Mouse (Mus musculus): ENCODE measurements at regions not wholly inside any gene's neighbourhood (a gene's known extent, or its start where the extent isn't known, plus 50 kb on each side); places are given as distances from the start of the nearest gene placed in this dataset.
"Not testable (repeated sequence)": the region's sequence is repeated elsewhere in the genome, so short reads cannot be mapped to it uniquely, and the experiment has no call there.

DNA sequence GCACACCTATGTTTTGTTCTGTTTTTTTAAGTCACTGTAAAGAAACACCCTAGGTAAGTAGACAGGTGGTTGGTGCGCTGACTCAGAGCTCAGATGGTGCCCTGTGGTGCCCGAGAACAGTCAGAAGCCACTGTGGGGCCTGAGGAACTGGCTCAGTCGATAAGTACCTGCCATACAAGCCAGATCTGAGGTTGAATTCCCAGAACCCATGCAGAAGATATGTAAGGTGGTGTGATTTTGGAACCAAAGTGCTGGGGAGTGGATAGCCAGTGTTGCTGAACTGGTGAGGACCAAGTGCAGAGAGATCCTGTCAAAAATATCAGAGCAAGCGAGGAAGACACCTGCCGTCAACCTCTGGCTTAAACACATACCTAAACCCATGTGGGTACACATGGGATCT is 65.4 kb downstream of the Chst1 start:
- TF ChIP-seq CEBPB (IDR thresholded peaks at IDR 0.05; ENCODE audit: low read depth) (no peak), FOSL1 (IDR thresholded peaks at IDR 0.05; ENCODE audit: insufficient read depth, low read length, poor library complexity, severe bottlenecking) (no peak), CTCF (IDR thresholded peaks at IDR 0.05; ENCODE audit: control insufficient read depth, insufficient read depth, insufficient read length) (no peak)
- H3K79me2 ChIP-seq (ENCODE audit: control insufficient read depth, insufficient read depth) = no peaks in the 10 kb centered on the region
- no peak overlapping the region for H3ac ChIP-seq (ENCODE audit: control insufficient read depth, insufficient read length, low read depth)
- peaks cover 19% of the 10 kb centered on the region for H3K27me3 ChIP-seq (ENCODE audit: control insufficient read depth, insufficient read depth, insufficient read length)
- no peaks in the 10 kb centered on the region for H3K36me3 ChIP-seq (ENCODE audit: control insufficient read depth, insufficient read depth)
- H3K4me3 ChIP-seq (ENCODE audit: insufficient read depth, poor library complexity, severe bottlenecking) = no peak overlapping the region
- H3K79me3 ChIP-seq (ENCODE audit: low read depth) = no peaks in the 10 kb centered on the region

DNA sequence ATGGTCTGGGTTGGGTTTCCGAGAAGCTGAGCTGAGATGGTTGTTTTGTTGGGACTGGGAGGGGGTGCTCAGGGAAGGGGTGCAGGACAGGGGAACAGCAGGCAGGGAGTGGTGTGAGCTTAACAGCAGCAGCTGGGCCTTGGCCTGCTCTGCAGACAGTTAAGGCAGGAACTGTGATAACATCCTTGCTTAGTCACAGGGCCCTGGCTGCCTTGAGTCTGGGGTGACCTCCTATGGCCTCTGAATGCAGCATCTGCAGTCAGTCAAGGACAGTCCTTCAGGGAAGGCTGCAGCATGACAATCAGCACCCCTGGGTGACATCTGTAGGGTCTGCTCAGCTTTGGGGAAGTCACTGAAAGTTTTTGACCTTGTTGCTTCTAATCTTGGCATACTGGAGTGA is 67.7 kb downstream of the Chst1 start:
- Histone ChIP-seq H3ac (ENCODE audit: control insufficient read depth, insufficient read length, low read depth) (no peak overlapping the region), H3K27me3 (ENCODE audit: control insufficient read depth, insufficient read depth, insufficient read length) (peaks cover 23% of the 10 kb centered on the region), H3K79me2 (ENCODE audit: control insufficient read depth, insufficient read depth) (no peaks in the 10 kb centered on the region), H3K36me3 (ENCODE audit: control insufficient read depth, insufficient read depth) (no peaks in the 10 kb centered on the region), H3K79me3 (ENCODE audit: low read depth) (no peaks in the 10 kb centered on the region), H3K4me3 (ENCODE audit: insufficient read depth, poor library complexity, severe bottlenecking) (no peak overlapping the region)
- TF ChIP-seq MAX (IDR thresholded peaks at IDR 0.05) (no peak), CTCF (IDR thresholded peaks at IDR 0.05; ENCODE audit: control insufficient read depth, insufficient read depth, insufficient read length) (no peak), USF1 (IDR thresholded peaks at IDR 0.05; ENCODE audit: low read depth) (no peak), FOSL1 (IDR thresholded peaks at IDR 0.05; ENCODE audit: insufficient read depth, low read length, poor library complexity, severe bottlenecking) (no peak), CEBPB (IDR thresholded peaks at IDR 0.05; ENCODE audit: low read depth) (no peak), MYOD1 (IDR thresholded peaks at IDR 0.05; ENCODE audit: control insufficient read depth, insufficient read length, low read depth) (no peak), MYOG (IDR thresholded peaks at IDR 0.05; ENCODE audit: control insufficient read depth, extremely low read depth, insufficient read length) (no peak)

DNA sequence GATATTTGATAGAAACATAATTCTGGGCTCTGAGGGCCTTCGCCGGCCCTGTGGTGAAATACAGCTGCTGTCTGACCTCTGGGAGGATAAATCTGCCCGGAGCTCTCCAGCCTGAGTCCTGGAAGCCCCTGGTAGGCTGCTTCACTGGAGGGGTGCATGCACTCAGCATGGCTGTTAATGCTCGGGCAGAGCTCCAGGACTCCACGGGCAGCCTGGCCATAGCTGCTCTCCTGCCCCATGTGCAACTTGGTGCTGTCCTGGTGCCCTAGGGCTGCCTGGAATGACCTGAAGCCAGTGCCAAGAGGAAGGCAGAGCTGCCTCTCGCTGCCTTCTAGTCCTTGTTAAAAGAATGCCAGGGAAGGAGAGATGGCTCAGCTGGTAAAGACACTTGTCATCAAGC is 68.2 kb downstream of the Chst1 start:
- Histone ChIP-seq H3K79me2 (ENCODE audit: control insufficient read depth, insufficient read depth) (no peaks in the 10 kb centered on the region), H3K27me3 (ENCODE audit: control insufficient read depth, insufficient read depth, insufficient read length) (peaks cover 23% of the 10 kb centered on the region), H3ac (ENCODE audit: control insufficient read depth, insufficient read length, low read depth) (no peak overlapping the region), H3K4me3 (ENCODE audit: insufficient read depth, poor library complexity, severe bottlenecking) (no peak overlapping the region), H3K79me3 (ENCODE audit: low read depth) (no peaks in the 10 kb centered on the region), H3K36me3 (ENCODE audit: control insufficient read depth, insufficient read depth) (no peaks in the 10 kb centered on the region)
- no peak for TF ChIP-seq USF1 (IDR thresholded peaks at IDR 0.05; ENCODE audit: low read depth)
- TF ChIP-seq MYOG (IDR thresholded peaks at IDR 0.05; ENCODE audit: control insufficient read depth, extremely low read depth, insufficient read length) = no peak
- TF ChIP-seq MAX (IDR thresholded peaks at IDR 0.05) = no peak
- TF ChIP-seq CTCF (IDR thresholded peaks at IDR 0.05; ENCODE audit: control insufficient read depth, insufficient read depth, insufficient read length) = no peak
- no peak for TF ChIP-seq FOSL1 (IDR thresholded peaks at IDR 0.05; ENCODE audit: insufficient read depth, low read length, poor library complexity, severe bottlenecking)
- TF ChIP-seq CEBPB (IDR thresholded peaks at IDR 0.05; ENCODE audit: low read depth) = no peak
- TF ChIP-seq MYOD1 (IDR thresholded peaks at IDR 0.05; ENCODE audit: control insufficient read depth, insufficient read length, low read depth) = no peak

DNA sequence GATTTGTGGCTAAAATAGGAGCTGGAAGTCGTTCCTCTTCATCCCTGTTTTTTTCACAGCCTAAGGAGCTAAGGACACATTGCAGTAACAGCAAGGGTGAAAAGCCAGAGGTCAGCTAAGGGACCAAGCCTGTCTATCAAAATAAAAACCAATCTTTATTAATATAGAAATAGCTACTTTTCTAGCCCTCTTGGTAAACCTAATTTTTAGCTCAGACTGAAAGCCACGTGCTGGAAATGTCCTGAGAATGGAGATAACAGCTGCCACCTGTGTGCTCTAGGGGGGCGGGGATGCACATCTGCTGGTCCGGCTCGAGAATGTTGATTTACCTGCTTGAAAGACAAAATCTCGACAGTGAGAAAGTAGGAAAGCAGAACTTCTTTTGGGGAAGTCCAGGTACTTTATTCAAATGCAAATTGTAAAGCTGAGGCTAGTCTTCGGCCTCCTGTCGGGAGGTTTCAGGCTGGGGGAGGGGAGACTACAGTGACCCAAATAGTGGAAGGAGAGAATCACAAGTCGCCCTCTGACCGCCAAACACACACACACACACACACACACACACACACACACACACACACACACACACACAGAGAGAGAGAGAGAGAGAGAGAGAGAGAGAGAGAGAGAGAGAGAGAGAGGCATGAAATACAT is 70.0 kb downstream of the Chst1 start:
- not testable (repeated sequence) for H3K4me3 ChIP-seq (ENCODE audit: insufficient read depth, poor library complexity, severe bottlenecking); H3ac ChIP-seq (ENCODE audit: control insufficient read depth, insufficient read length, low read depth); H3K79me2 ChIP-seq (ENCODE audit: control insufficient read depth, insufficient read depth); H3K79me3 ChIP-seq (ENCODE audit: low read depth); H3K36me3 ChIP-seq (ENCODE audit: control insufficient read depth, insufficient read depth)
- H3K27me3 ChIP-seq (ENCODE audit: control insufficient read depth, insufficient read depth, insufficient read length) = peaks cover 15% of the 10 kb centered on the region

DNA sequence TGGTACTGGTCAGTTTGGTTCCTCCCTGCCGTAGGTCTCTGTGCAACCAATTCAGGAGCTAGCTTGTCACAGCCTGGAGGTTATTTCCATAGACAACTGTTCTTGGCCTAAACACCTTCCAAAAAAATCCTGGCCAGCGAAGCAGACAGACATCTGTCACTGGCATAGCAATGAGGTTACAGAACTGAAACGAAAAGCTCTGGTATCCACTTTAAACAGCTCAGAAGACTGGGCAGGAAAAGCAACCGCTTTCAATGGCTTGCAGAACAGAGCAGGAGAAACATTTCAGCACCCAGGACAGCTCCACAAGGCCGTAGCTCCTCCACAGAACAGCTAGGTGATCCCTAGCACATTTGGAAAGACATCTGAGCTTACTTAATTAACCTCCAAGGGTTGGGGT is 72.1 kb downstream of the Chst1 start:
- H3K4me3 ChIP-seq (ENCODE audit: insufficient read depth, poor library complexity, severe bottlenecking) = no peak overlapping the region
- H3K27me3 ChIP-seq (ENCODE audit: control insufficient read depth, insufficient read depth, insufficient read length) = peaks cover 20% of the 10 kb centered on the region
- no peaks in the 10 kb centered on the region for H3K36me3 ChIP-seq (ENCODE audit: control insufficient read depth, insufficient read depth)
- TF ChIP-seq MYOG (IDR thresholded peaks at IDR 0.05; ENCODE audit: control insufficient read depth, extremely low read depth, insufficient read length) = no peak
- TF ChIP-seq CEBPB (IDR thresholded peaks at IDR 0.05; ENCODE audit: low read depth) = no peak
- no peak for TF ChIP-seq FOSL1 (IDR thresholded peaks at IDR 0.05; ENCODE audit: insufficient read depth, low read length, poor library complexity, severe bottlenecking)
- TF ChIP-seq MYOD1 (IDR thresholded peaks at IDR 0.05; ENCODE audit: control insufficient read depth, insufficient read length, low read depth) = no peak
- TF ChIP-seq CTCF (IDR thresholded peaks at IDR 0.05; ENCODE audit: control insufficient read depth, insufficient read depth, insufficient read length) = no peak
- no peak for TF ChIP-seq MAX (IDR thresholded peaks at IDR 0.05)
- no peak for TF ChIP-seq USF1 (IDR thresholded peaks at IDR 0.05; ENCODE audit: low read depth)
- H3K79me3 ChIP-seq (ENCODE audit: low read depth) = no peaks in the 10 kb centered on the region
- no peak overlapping the region for H3ac ChIP-seq (ENCODE audit: control insufficient read depth, insufficient read length, low read depth)
- H3K79me2 ChIP-seq (ENCODE audit: control insufficient read depth, insufficient read depth) = no peaks in the 10 kb centered on the region

DNA sequence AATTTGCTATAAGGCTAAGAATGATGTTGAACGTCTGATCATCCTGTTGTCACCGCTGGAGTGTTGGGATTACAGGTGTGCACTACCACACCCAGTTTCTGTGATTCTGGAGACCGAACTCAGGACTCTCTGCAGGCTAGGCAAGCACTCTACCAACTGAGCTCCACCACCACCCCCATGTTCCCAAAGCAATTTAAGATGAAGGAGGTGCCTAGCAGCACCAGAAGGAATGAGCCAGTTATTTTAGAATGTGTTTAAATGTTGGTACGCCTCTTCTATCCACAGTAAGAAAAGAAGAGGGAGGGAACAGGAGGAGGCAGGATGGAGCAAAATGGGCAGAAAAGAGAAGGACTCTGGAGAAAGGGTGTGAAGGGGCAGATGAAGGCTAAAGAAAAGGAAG is 72.6 kb downstream of the Chst1 start:
- Histone ChIP-seq H3K4me3 (ENCODE audit: insufficient read depth, poor library complexity, severe bottlenecking) (no peak overlapping the region), H3K36me3 (ENCODE audit: control insufficient read depth, insufficient read depth) (no peaks in the 10 kb centered on the region), H3K27me3 (ENCODE audit: control insufficient read depth, insufficient read depth, insufficient read length) (peaks cover 17% of the 10 kb centered on the region), H3K79me2 (ENCODE audit: control insufficient read depth, insufficient read depth) (no peaks in the 10 kb centered on the region), H3K79me3 (ENCODE audit: low read depth) (no peaks in the 10 kb centered on the region), H3ac (ENCODE audit: control insufficient read depth, insufficient read length, low read depth) (no peak overlapping the region)
- no peak for TF ChIP-seq USF1 (IDR thresholded peaks at IDR 0.05; ENCODE audit: low read depth)
- no peak for TF ChIP-seq MAX (IDR thresholded peaks at IDR 0.05)
- TF ChIP-seq FOSL1 (IDR thresholded peaks at IDR 0.05; ENCODE audit: insufficient read depth, low read length, poor library complexity, severe bottlenecking) = no peak
- TF ChIP-seq CTCF (IDR thresholded peaks at IDR 0.05; ENCODE audit: control insufficient read depth, insufficient read depth, insufficient read length) = no peak
- TF ChIP-seq MYOD1 (IDR thresholded peaks at IDR 0.05; ENCODE audit: control insufficient read depth, insufficient read length, low read depth) = no peak
- TF ChIP-seq MYOG (IDR thresholded peaks at IDR 0.05; ENCODE audit: control insufficient read depth, extremely low read depth, insufficient read length) = no peak
- no peak for TF ChIP-seq CEBPB (IDR thresholded peaks at IDR 0.05; ENCODE audit: low read depth)

Measured in C2C12 (cell line).